Mouse (Mus musculus) MN1 (cell line): ENCODE results near the gene Tspan11.

ENCODE experiments used
- DNase-seq: peaks from one replicate; pipeline ENCODE4 v3.0.0-alpha.2; 2016; ENCODE audit warnings: low spot score

Tspan11 gene

DNA sequence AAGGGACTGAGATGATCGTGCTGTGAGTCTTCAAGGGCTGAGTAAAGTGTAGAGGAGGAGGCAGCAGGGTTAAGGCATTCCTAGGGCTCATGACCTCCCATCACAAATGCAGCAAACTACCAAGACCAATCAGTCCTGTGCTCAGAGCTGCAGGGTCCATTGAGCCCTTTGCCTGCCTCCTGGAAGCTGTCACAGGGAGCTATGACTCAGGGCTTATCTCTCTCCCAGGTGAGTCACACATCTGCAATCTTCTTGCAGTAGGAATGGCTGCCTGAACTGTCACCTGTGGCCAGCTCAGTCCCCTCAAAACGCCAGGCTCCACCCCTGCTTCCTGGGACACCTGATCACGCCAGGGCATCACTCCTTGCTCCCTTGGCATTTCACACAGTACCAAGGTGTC lies 47.7 kb downstream of the Tspan11 start:
- DNase-seq: no peak

GRCm38 (mm10) chr6:127942421-127942820 lies 55.0 kb downstream of the Tspan11 start:
- no peak for DNase-seq

- peak; percentile 59 for DNase-seq
Measured at GRCm38 (mm10) chr6:127945725-127946124, 58.3 kb downstream of the Tspan11 start.

DNA sequence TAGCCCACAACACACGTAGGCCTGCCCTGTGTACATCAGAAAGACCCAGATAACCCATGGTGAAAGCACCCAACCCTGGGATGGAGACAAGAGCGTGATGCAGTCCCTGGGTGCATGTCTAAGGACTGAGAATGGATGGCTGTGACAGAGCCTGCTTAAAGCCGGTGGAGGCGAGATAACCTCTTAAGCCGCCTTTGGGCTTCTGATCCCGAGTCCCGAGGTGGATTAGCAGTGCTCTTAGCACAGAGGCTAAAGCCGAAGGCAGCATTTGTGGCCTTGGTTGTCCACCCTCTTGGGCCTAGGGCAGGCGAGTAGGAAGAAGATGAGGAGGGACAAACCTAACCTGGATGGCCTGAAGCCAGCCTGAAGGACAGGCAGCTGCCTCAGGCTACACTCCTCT lies 61.3 kb downstream of the Tspan11 start:
- DNase-seq: no peak

- no peak for DNase-seq
Measured at GRCm38 (mm10) chr6:127949885-127950284, 62.5 kb downstream of the Tspan11 start.

DNA sequence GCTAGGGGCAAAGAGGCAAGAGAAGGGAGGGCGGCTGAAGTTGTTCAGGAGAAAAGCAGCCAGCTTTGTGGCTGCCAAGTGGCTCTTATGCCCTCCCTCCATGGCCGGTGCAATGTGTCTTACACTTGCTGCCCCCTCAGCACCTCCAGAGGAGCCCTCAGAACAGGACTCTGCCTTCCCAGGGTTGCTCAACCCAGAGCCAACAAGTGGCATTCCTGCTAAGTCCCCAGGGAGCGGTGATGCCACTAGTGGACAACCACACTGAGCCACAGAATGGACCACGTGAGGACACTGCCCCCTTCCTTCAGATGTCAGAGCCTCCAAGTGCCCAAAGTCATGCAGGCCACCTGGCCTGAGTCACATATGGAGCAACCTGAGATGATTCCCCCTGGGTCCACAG lies 65.7 kb downstream of the Tspan11 start:
- DNase-seq: no peak

- DNase-seq: no peak
Measured at GRCm38 (mm10) chr6:127956172-127956571, 68.8 kb downstream of the Tspan11 start.

DNA sequence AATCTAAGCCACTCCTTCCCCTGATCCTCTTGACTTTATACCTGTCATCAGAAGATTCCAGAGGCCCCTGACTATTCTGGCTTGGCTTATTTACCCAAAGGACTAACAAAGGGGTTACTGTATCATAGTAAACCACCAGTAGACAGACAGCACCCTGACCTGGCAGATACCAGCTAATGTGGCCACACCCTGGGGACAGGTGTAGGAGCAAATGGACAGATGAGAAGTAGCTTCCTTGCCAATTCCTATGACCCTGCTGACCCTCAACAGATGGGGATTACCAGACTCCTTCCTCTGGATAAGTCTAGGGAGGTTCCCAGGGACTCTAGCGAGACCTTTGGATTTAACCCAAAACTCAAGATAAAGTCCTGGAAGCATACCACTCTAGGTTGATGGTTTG lies 72.8 kb downstream of the Tspan11 start:
- DNase-seq: no peak

DNA sequence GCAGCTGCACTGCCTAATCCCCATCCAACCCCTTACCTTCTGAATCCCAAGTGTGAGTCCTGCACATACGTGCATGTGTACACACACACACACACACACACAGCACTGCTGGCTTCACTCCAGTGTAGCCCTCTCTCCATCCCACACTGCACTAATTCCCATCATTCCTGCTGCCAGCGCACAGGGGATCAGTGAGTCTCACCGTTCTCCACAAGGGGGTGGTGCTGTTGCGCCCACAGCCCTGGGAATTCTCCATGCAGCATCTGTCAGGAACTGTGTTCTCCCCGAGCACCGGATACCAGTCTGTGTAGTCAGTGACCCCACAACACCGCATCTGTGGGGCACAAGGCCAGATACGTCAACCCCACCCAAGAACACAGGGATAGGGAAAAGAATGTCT lies 78.1 kb downstream of the Tspan11 start:
- no peak for DNase-seq

DNA sequence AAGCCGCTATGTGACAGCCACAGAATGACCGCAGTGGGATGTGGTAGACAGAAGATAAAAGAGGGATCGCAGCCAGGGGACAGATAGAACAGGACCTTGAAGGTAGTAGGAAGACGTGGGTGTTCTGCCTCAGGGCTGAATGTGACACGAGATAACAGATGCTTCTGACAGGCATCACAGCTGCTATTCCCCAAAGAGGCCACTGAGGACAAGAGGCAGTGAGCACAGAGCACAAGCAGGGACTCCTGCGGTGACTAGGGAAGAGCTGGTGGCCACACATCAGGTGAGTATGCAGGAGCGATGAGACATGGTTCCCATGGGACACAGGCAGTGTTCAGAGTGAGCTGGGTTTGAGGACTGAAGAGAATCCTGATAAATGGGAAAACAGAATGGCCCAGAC lies 82.3 kb downstream of the Tspan11 start:
- DNase-seq: no peak

GRCm38 (mm10) chr6:127970120-127970519 lies 82.7 kb downstream of the Tspan11 start:
- DNase-seq: peak; percentile 49

DNA sequence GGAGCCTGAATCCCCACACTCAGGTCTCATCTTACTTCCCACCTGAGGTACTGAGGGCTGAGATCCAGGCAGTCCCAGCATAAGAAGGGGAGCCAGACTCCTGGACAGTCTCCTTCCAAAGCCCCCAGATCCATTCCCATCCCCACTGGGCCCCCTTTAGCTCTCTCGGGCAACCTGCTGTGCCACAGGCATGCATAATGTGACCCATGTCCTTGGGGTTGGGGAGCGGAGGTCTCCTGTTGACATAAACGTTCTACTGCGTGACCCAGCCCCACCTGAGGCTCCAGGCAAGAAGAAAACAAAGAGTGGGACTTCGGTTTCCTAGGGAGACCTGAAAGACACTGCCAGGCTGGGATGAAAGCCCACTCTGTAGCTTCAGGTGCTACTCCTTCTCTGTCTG lies 83.5 kb downstream of the Tspan11 start:
- no peak for DNase-seq

DNA sequence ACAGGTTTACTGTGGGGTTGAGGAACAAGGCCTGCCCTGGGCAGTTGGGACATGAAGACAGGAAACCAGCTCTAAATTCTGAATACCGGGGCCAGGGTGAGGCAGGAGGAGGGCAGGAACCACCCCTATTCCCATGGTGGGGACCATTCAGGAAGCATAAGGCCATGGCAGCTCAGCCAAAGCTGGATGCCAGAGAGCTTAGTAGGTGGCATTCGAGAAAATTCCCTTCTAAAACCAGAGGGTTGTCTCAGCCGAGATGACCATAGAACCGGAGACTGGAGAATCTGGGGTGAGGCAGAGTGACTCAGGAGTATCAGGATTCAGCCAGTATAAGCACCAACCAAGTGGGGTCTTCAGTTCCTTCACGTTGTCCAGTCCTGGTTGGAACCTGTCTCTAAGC lies 84.5 kb downstream of the Tspan11 start:
- no peak for DNase-seq

GRCm38 (mm10) chr6:127973553-127973952 lies 86.2 kb downstream of the Tspan11 start:
- DNase-seq: no peak

DNA sequence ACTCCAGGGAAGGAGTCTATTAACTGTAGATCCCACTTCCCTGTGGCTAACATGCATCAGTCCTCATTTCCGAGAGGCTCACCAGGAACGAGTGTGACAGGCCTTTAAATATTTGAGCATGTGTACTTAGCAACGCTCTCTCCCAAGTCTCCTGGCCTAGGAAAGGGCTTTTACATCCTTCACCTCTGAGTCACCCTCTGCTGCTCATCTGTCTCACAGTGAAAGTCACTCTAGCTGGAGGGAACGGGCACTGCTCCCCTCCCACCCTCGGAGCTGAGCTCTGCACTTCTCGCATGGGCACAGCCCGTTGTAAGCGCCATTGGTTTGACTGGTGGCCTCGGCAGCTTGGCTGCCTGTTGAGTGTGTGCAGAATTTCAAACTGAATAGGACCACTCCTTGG lies 86.6 kb downstream of the Tspan11 start:
- no peak for DNase-seq

DNA sequence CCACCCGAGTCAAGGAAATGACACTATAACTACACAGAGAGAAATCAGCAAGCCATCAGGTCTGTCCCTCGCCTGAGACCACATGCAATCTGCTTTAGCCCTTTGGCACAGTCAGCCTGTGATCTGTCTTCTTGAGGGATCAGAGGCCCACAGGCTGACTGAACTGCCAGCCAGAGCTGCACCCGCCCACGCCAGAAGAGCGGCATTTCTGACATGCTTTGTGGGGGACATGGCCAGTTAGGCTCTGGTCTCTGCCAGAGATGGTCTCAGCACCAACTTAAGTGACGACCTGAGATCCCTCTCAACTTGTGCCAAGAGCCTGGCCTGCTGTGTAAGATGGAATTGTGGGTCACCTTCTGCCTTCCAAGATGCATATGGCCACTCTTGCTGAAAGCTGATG lies 89.3 kb downstream of the Tspan11 start:
- no peak for DNase-seq

GRCm38 (mm10) chr6:127978941-127979340 lies 91.6 kb downstream of the Tspan11 start:
- DNase-seq: no peak

DNA sequence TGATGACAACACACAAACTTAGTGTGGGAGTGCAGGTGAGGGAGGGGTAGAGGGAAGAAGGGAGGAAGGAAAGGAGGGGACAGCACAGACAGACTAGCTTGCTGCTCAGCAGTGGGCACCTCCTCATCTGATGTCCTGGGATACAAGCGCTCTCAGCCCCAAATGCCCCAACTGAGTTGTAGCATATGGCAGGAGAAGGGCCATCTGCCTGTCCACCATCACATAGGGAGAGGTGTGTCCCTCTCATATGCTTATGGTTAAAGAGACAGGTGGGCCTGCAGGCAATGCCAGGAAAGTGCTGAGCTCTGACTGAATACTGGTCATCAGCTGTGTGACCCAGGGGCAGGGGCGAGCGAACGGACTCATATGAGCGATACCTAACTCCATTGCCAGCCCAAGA lies 92.4 kb downstream of the Tspan11 start:
- no peak for DNase-seq

DNA sequence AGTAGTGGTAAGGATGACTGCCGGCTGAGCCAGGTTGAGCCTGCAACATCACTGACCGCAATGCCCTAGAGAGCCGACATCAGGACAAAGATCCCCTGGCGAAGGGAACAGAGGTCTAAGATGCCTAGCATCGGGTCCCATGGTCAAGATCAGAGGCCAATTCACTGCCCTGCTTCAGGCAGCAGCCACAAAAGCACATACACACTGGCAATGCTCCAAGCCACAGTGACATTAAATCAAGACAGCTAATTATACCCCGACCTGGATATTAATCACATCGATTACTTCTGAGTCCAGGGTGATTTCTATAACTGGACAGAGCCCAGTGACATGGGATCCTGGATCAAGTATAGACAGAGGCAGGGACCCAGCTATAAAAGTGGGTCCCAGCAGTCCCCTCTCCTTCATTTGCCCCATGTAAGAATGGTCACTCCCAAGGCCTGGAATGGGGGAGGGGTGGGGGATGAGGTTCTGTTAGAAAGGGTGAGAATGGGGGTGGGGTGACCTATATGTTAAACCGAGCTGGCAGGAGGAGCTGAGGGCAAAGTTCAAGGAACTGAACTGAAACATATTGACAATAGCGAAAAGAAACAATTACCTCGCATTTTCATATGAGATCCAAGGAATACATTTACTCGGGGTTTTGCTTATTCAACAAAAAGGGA lies 93.1 kb downstream of the Tspan11 start:
- no peak for DNase-seq

DNA sequence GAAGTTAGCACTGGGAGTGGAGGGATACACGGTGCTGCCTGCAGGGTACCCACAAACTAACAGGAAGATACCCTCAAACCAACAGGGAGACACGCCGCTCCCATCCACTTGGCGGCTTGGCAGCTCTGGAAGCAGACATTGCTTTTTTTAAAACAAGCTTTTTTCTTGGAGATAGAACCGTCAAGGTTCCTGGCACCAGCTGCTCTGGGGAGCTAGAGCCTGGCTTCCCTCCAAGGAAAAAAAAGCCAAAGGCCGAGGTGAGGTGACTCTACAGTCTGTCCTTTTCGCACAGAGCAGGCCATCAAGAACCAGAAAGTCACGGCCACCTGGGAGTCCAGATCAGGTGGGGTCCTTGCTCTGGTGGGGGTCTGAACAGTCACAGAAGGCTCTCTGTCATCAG lies 93.8 kb downstream of the Tspan11 start:
- no peak for DNase-seq

DNA sequence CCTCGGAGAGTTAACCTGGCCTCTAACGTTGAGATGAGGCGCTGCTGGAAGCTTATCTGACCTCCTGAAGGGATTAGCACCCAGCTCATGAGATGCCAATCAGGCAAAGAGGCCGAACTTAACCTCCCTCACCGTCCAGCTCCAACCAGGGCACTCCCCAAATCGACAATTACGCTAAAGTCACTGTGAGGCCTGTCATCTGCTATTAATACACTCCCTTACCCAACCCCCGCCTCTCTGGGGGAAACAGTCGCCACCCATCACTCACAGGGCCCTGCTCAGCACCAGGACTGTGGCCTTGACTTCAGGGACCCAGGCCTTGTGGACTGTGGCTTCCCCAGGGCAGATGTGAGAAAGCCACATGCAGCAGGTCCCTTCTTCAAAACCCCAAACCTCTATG lies 99.0 kb downstream of the Tspan11 start:
- DNase-seq: no peak

DNA sequence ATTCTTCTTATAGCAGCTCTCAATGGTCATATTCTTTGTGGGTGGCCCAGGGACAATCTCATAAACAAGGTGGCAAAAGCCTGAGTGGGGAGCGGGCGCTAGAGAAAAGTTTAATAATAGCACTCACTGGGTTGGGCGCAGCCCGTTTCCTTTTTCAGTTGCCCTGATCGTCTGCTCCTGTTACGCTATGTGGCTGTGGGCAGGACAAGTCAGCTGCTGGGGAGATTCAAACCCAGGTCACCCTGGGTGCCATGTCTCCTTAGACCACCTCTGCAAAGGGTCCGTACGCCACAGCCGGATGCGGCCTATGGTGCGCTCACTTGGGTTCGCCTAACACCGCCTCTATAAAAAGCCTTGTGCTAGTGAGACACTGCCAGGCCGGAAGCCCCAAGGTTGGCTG lies 100.0 kb downstream of the Tspan11 start:
- no peak for DNase-seq

DNA sequence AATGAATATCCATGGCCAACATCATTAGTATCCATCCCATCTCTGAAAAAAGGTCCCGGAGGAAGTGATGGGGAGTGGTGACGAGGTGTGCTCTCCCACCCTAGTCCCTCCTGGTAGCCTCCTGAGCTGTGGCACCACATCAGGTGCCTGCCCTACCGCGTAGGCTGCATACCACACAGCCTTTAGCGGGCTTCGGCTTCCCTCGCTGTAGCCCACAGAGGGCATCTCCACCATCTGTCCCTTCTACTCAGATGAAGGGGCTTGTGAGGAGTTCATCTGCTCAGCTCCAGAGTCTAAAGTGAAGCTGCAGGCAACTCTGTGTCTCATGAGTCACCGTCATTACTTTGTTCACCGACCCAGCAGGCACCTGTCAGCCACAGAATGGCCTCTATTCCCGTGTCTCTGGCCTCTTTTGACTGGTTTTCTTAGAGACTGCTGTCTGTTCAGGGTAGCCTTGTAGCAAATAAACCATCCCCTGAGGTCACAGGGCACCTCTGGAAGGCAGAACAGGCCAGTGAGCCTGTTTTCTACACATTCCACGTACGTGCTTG lies 101.6 kb downstream of the Tspan11 start:
- DNase-seq: no peak

DNA sequence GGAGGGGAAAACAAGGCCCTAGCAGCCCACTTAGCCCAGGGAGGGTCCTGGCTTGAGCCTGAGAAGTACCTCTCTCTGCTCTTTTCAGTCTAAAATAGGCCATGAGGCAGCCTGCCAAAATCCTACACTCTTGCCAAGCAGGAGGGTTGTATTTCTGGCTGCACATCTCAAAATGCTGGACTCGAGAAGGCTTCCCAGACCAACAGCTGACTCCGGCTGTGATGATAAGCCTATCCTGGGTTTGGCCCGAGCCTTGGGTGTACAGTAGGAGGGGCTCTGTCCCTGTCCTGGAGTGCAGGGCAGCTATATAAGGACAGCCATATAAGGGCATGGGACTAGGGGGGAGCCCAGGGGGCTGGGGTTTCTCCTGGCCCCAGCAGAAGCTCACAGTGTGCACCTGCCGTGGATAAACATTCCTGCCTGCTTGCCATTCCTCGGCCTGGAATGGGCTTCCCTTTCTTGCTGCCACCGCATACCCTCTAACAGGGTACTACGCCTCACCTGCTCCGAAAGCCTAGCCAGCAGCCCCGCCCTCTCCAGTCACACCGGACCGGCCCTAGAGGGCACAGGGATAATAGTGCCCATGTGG lies 102.3 kb downstream of the Tspan11 start:
- DNase-seq: no peak
